Mouse (Mus musculus): ENCODE measurements around the gene Lrp6.

DNA sequence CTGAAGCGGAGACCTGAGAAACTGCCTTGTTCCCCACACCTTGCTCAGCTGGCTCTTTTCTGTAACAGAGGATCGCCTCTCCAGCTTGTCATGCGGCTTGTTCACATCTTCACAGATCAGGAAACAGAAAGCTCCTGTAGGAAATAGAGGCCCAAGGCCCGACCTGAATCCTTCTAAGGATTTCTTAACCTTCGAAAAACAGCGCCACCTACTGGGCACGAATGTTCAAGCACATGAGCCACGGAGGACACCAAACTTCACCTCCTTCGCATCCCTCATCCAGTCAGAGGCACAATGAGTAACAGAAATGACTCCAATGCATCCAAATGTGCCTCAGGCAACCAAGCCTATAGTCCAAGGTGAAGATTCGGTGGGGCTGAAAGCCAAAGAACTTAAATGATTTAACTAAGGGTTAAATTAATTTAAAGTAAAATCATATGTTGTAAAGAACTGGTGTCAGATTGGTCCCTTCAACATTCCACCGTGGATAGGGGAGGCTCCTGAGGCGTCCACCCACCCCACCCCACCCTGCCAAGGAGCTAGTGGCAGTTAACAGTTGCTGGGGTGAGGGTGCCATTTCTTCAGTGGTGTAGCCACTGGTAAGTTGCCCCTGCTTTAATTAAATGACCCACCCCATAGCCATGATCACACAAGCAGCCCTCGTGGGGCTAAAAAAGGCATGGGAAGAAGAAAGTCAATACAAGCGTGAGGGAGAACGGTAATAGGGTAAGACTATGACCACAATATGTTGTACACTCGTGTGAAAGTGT lies 163.7 kb downstream of the Lrp6 start:
- TF ChIP-seq CTCF (IDR thresholded peaks at IDR 0.05): peak; percentile 86
- no peak for TF ChIP-seq POLR2A (IDR thresholded peaks at IDR 0.05; ENCODE audit: insufficient read depth, low read depth, low read length)
